Comparison of ENCODE assay signal across 24 mouse cellular contexts in the genomic region with DNA sequence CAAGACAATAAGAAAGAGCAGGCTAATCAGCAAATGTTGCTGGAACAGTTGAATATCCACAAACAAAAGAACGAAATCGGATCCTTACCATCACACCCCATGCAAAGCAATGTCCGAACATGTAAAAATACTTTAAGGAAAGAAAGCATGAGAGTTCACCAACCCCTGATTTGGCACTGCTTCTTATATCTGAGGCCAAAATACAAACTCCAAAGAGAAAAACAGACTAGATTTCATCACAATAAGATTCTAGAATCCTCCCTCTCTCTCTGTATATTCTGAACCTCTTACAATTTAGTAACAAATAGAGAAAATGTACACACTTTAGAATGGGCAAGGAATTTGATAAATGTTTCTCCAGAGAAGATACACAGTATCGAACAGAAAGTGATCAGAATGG.
DNase-seq lines count a peak whose midpoint lies in the region; ATAC-seq and TF ChIP-seq lines count a peak whose summit lies in the region.
"Had no signal": no experiment of that assay in that cellular context is flagged by ENCODE, and none has a peak within 500 bp of the region (broad histone marks: within the 10 kb centered on the region; RNA-seq: fewer than 3 reads in every experiment).

No protein-coding gene starts in this region.

- H3K27me3 ChIP-seq in liver, adult 2 months (ENCODE audit: control insufficient read depth, insufficient read depth, low read length): no peaks in the 10 kb centered on the region
- no peaks in the 10 kb centered on the region for H3K27me3 ChIP-seq in liver, embryonic 12.5 days (replicated peaks)
- H3K27me3 ChIP-seq in limb, embryonic 13.5 days: no peaks in the 10 kb centered on the region
- H3K27me3 ChIP-seq in heart, embryonic 10.5 days (ENCODE audit: insufficient read depth, poor library complexity, severe bottlenecking): no peaks in the 10 kb centered on the region
- H3K27me3 ChIP-seq: forebrain, embryonic 13.5 days; heart, embryonic 12.5 days; heart, embryonic 15.5 days; hindbrain, embryonic 13.5 days had no signal

- H3K9me3 ChIP-seq in liver, embryonic 12.5 days (replicated peaks): no peaks in the 10 kb centered on the region
- H3K9me3 ChIP-seq in limb, embryonic 13.5 days: no peaks in the 10 kb centered on the region
- no peaks in the 10 kb centered on the region for H3K9me3 ChIP-seq in heart, embryonic 10.5 days
- H3K9me3 ChIP-seq: forebrain, embryonic 10.5 days; forebrain, embryonic 13.5 days; heart, embryonic 12.5 days; heart, embryonic 15.5 days; hindbrain, embryonic 10.5 days; hindbrain, embryonic 13.5 days had no signal

- H3K9ac ChIP-seq in liver, adult 2 months (ENCODE audit: low read depth, low read length): no peak overlapping the region
- no peak overlapping the region for H3K9ac ChIP-seq in liver, embryonic 12.5 days
- no peak overlapping the region for H3K9ac ChIP-seq in limb, embryonic 13.5 days
- H3K9ac ChIP-seq: forebrain, embryonic 13.5 days; heart, embryonic 12.5 days; heart, embryonic 15.5 days; hindbrain, embryonic 13.5 days had no signal

- ATAC-seq in liver, embryonic 12.5 days: no peak
- no peak for ATAC-seq in limb, embryonic 13.5 days (ENCODE audit: low FRiP score, low read depth)
- ATAC-seq: forebrain, embryonic 13.5 days; forebrain, embryonic 16.5 days; hindbrain, embryonic 16.5 days; Patski had no signal

- H3K79me2 ChIP-seq in liver, adult 2 months (ENCODE audit: control insufficient read depth, insufficient read depth, low read length): no peaks in the 10 kb centered on the region

- no peak for TF ChIP-seq CTCF in liver, adult 2 months (IDR thresholded peaks at IDR 0.05; ENCODE audit: low read depth, low read length)

- no peaks in the 10 kb centered on the region for H3K36me3 ChIP-seq in liver, adult 2 months (ENCODE audit: control insufficient read depth, insufficient read depth, low read length)
- no peaks in the 10 kb centered on the region for H3K36me3 ChIP-seq in liver, embryonic 12.5 days
- no peaks in the 10 kb centered on the region for H3K36me3 ChIP-seq in limb, embryonic 13.5 days
- H3K36me3 ChIP-seq in heart, embryonic 10.5 days: no peaks in the 10 kb centered on the region
- H3K36me3 ChIP-seq: forebrain, embryonic 10.5 days; heart, embryonic 12.5 days; heart, embryonic 15.5 days; hindbrain, embryonic 10.5 days; hindbrain, embryonic 13.5 days had no signal

- no peak for TF ChIP-seq POLR2A in liver, adult 2 months (IDR thresholded peaks at IDR 0.05; ENCODE audit: extremely low read depth, insufficient read depth, low read length)

- H3K4me2 ChIP-seq in liver, embryonic 12.5 days: no peak overlapping the region
- no peak overlapping the region for H3K4me2 ChIP-seq in limb, embryonic 13.5 days (replicated peaks)
- H3K4me2 ChIP-seq: forebrain, embryonic 13.5 days; heart, embryonic 12.5 days; heart, embryonic 15.5 days; hindbrain, embryonic 13.5 days had no signal

- H3K27ac ChIP-seq in liver, adult 2 months (replicated peaks; ENCODE audit: insufficient read depth, low read depth, low read length): no peak overlapping the region
- no peak overlapping the region for H3K27ac ChIP-seq in liver, embryonic 12.5 days
- peak overlapping the region; percentile 91; the same call in 1 of the 2 replicates for H3K27ac ChIP-seq in limb, embryonic 13.5 days
- no peak overlapping the region for H3K27ac ChIP-seq in heart, embryonic 10.5 days
- H3K27ac ChIP-seq: forebrain, embryonic 10.5 days; forebrain, embryonic 13.5 days; heart, embryonic 15.5 days; hindbrain, embryonic 10.5 days; hindbrain, embryonic 13.5 days had no signal

- DNase-seq in liver, adult 2 months (ENCODE audit: extremely low read depth, low read depth, low spot score): peak; percentile 61
- DNase-seq in NIH3T3 (ENCODE audit: low read depth): peak; percentile 40
- DNase-seq in spleen, postnatal 4 days (ENCODE audit: low spot score in 2 of 2): no peak
- DNase-seq in heart, embryonic 10.5 days (ENCODE audit: low spot score): no peak
- DNase-seq: adrenal gland, postnatal 10 days; adrenal gland, postnatal 36 days; cerebellum, adult 18-20 months; cerebellum, adult 9-10 months; cerebellum, postnatal 14 days; gastrocnemius, postnatal 14 days; heart, adult 11 months; heart, postnatal 10 days; heart, postnatal 36 days had no signal

- 61% methylated on average over 4 of the region's 4 CpGs for WGBS in liver, adult 2 months
- 76% methylated on average over 4 of the region's 4 CpGs for WGBS in liver, embryonic 12.5 days (ENCODE audit: insufficient replicate concordance)
- 84% methylated on average over 4 of the region's 4 CpGs for WGBS in limb, embryonic 13.5 days
- 87% methylated on average over 4 of the region's 4 CpGs for WGBS in heart, embryonic 10.5 days

- H3K4me1 ChIP-seq in liver, adult 2 months (ENCODE audit: control insufficient read depth, insufficient read depth, low read length): peaks cover 3% of the 10 kb centered on the region; the same call in 1 of the 2 replicates
- no peaks in the 10 kb centered on the region for H3K4me1 ChIP-seq in liver, embryonic 12.5 days
- H3K4me1 ChIP-seq in limb, embryonic 13.5 days: peaks cover 42% of the 10 kb centered on the region
- H3K4me1 ChIP-seq in heart, embryonic 10.5 days: peaks cover 26% of the 10 kb centered on the region; the same call in 1 of the 2 replicates

- H3K4me3 ChIP-seq in liver, adult 2 months (ENCODE audit: insufficient read depth, low read depth, low read length): no peak overlapping the region
- no peak overlapping the region for H3K4me3 ChIP-seq in liver, embryonic 12.5 days
- no peak overlapping the region for H3K4me3 ChIP-seq in limb, embryonic 13.5 days
- H3K4me3 ChIP-seq in heart, embryonic 10.5 days: no peak overlapping the region
- H3K4me3 ChIP-seq: forebrain, embryonic 10.5 days; forebrain, embryonic 13.5 days; heart, embryonic 12.5 days; heart, embryonic 15.5 days; hindbrain, embryonic 10.5 days; hindbrain, embryonic 13.5 days had no signal

Comparison
In these comparisons a context has a peak if more than half of its experiments do, and no peak if none do; other contexts are left out.
1. DNase-seq: peak in liver, adult 2 months (single experiment) and NIH3T3 (single experiment); none in spleen, postnatal 4 days (0 of 2) and heart, embryonic 10.5 days (single experiment).